Mouse (Mus musculus) neural tube, embryonic 11.5 days (tissue): ENCODE results near the gene Etl4. TPM values are rescaled to one million over a fixed set of nuclear protein-coding genes. Genes with fewer than 3 reads are reported as not detected.

Experiments
- ATAC-seq: fragments of 200-750 bp; cut with Nextera tagmentation; 2 replicates; pipeline ENCODE4 v1.8.0; 2017; ENCODE audit warnings: moderate number of reproducible peaks, mild to moderate bottlenecking, moderate TSS enrichment, moderate library complexity; ENCODE audit not compliant: insufficient read depth, low FRiP score, low TSS enrichment
- DNase-seq: peaks from one replicate; pipeline ENCODE4 v3.0.0-alpha.2; 2015; ENCODE audit warnings: low spot score
- H3K27ac ChIP-seq: fragments of 300-500 bp; sonication (generic); 2 replicates; pipeline ENCODE4 v1.5.1; 2014; ENCODE audit warnings: low read depth, mild to moderate bottlenecking, low read length
- H3K27me3 ChIP-seq: fragments of 300-500 bp; sonication (generic); 2 replicates; pipeline ENCODE4 v1.6.1; 2014; ENCODE audit warnings: mild to moderate bottlenecking, low read length, mixed read lengths; ENCODE audit not compliant: control insufficient read depth, insufficient read depth
- H3K36me3 ChIP-seq: fragments of 300-500 bp; sonication (generic); 2 replicates; pipeline ENCODE4 v1.6.1; 2014; ENCODE audit warnings: mild to moderate bottlenecking, low read length, moderate library complexity, mixed read lengths; ENCODE audit not compliant: control insufficient read depth, insufficient read depth
- H3K4me1 ChIP-seq: fragments of 300-500 bp; sonication (generic); 2 replicates; pipeline ENCODE4 v1.6.1; 2014; ENCODE audit warnings: low read length, mixed read lengths; ENCODE audit not compliant: control insufficient read depth, insufficient read depth
- H3K4me2 ChIP-seq: fragments of 300-500 bp; sonication (generic); 2 replicates; pipeline ENCODE4 v1.6.1; 2014; ENCODE audit warnings: low read depth, mild to moderate bottlenecking, moderate library complexity
- H3K4me3 ChIP-seq: fragments of 300-500 bp; sonication (generic); 2 replicates; pipeline ENCODE4 v1.5.1; 2014; ENCODE audit warnings: low read depth, low read length
- H3K9ac ChIP-seq: fragments of 300-500 bp; sonication (generic); 2 replicates; pipeline ENCODE4 v1.6.1; 2014; ENCODE audit warnings: mild to moderate bottlenecking, low read length
- H3K9me3 ChIP-seq: fragments of 300-500 bp; sonication (generic); 2 replicates; pipeline ENCODE4 v1.6.1; 2016; ENCODE audit warnings: low read length; ENCODE audit not compliant: control insufficient read depth
- WGBS: fragments of 180-500 bp; shearing (Covaris S2); extraction: QIAGEN DNeasy Blood & Tissue Kit; methylation state at CpG from one replicate; pipeline ENCODE4 v1.1.7; 2014; 5-methylcytosine and 5-hydroxymethylcytosine counted together
- polyA plus RNA-seq: library from polyadenylated mRNA; unstranded; fragments of >200 nt; fragmentation: Nextera tagmentation; extraction: Ambion mirVana; gene quantifications from 2 replicates; pipeline ENCODE4 v1.2.1, GENCODE M21; 2014

The Etl4 gene
- polyA plus RNA-seq, 1 experiment from 2014 or later: 19.9 TPM

- Histone ChIP-seq H3K9me3 (no peaks in the 10 kb centered on the region), H3K36me3 (no peaks in the 10 kb centered on the region), H3K4me2 (no peak overlapping the region), H3K27ac (no peak overlapping the region), H3K4me1 (no peaks in the 10 kb centered on the region), H3K4me3 (no peak overlapping the region), H3K27me3 (no peaks in the 10 kb centered on the region), H3K9ac (no peak overlapping the region)
- WGBS: 75% methylated on average over 9 of the region's 9 CpGs
- DNase-seq (no peak), ATAC-seq (no peak)
Observed at GRCm38 (mm10) chr2:20642818-20643217, 733.2 kb downstream of the Etl4 start.

GRCm38 (mm10) chr2:20649817-20650216, 740.2 kb downstream of the Etl4 start:
- DNase-seq: no peak
- H3K27ac ChIP-seq: no peak overlapping the region
- ATAC-seq: peak; percentile 21; the same call in 1 of the 2 replicates
- peaks cover 6% of the 10 kb centered on the region for H3K4me1 ChIP-seq
- no peak overlapping the region for H3K4me2 ChIP-seq
- no peak overlapping the region for H3K4me3 ChIP-seq
- H3K9ac ChIP-seq: no peak overlapping the region
- no peaks in the 10 kb centered on the region for H3K36me3 ChIP-seq
- H3K9me3 ChIP-seq: no peaks in the 10 kb centered on the region
- H3K27me3 ChIP-seq: no peaks in the 10 kb centered on the region
- WGBS: 27% methylated on average over 4 of the region's 4 CpGs

GRCm38 (mm10) chr2:20653116-20653515, 743.5 kb downstream of the Etl4 start:
- H3K4me3 ChIP-seq: no peak overlapping the region

GRCm38 (mm10) chr2:20654058-20654457, 744.5 kb downstream of the Etl4 start:
- WGBS: 66% methylated on average over 8 of the region's 8 CpGs
- Histone ChIP-seq H3K27ac (no peak overlapping the region), H3K36me3 (no peaks in the 10 kb centered on the region), H3K4me1 (peaks cover 6% of the 10 kb centered on the region), H3K4me2 (no peak overlapping the region), H3K27me3 (no peaks in the 10 kb centered on the region), H3K4me3 (no peak overlapping the region), H3K9ac (no peak overlapping the region), H3K9me3 (no peaks in the 10 kb centered on the region)
- DNase-seq: no peak
- ATAC-seq: no peak

More at GRCm38 (mm10) chr2:20653116-20653515, 743.5 kb downstream of the Etl4 start:
- H3K27ac ChIP-seq: no peak overlapping the region
- no peaks in the 10 kb centered on the region for H3K9me3 ChIP-seq
- DNase-seq (no peak), ATAC-seq (no peak)
- H3K4me2 ChIP-seq: no peak overlapping the region
- H3K9ac ChIP-seq: no peak overlapping the region
- H3K27me3 ChIP-seq: no peaks in the 10 kb centered on the region
- peaks cover 6% of the 10 kb centered on the region for H3K4me1 ChIP-seq
- no peaks in the 10 kb centered on the region for H3K36me3 ChIP-seq

GRCm38 (mm10) chr2:20654598-20655340, 745.2 kb downstream of the Etl4 start:
- Histone ChIP-seq H3K27me3 (no peaks in the 10 kb centered on the region), H3K9ac (no peak overlapping the region), H3K9me3 (no peaks in the 10 kb centered on the region), H3K27ac (no peak overlapping the region), H3K36me3 (no peaks in the 10 kb centered on the region), H3K4me2 (no peak overlapping the region), H3K4me3 (no peak overlapping the region), H3K4me1 (peaks cover 5% of the 10 kb centered on the region)
- no peak for DNase-seq
- no peak for ATAC-seq
- 44% methylated on average over 9 of the region's 9 CpGs for WGBS

- Histone ChIP-seq H3K27me3 (no peaks in the 10 kb centered on the region), H3K27ac (no peak overlapping the region), H3K4me1 (peaks cover under 1% of the 10 kb centered on the region; the same call in 1 of the 2 replicates), H3K9me3 (no peaks in the 10 kb centered on the region), H3K9ac (no peak overlapping the region), H3K4me2 (no peak overlapping the region), H3K36me3 (no peaks in the 10 kb centered on the region), H3K4me3 (no peak overlapping the region)
- 23% methylated on average over 2 of the region's 2 CpGs for WGBS
- no peak for DNase-seq
- no peak for ATAC-seq
Observed at GRCm38 (mm10) chr2:20655341-20655612, 745.7 kb downstream of the Etl4 start.

- no peak overlapping the region for H3K4me3 ChIP-seq
- no peak overlapping the region for H3K9ac ChIP-seq
- ATAC-seq: no peak
- no peaks in the 10 kb centered on the region for H3K4me1 ChIP-seq
- DNase-seq: no peak
- H3K36me3 ChIP-seq: no peaks in the 10 kb centered on the region
- no peaks in the 10 kb centered on the region for H3K27me3 ChIP-seq
- H3K27ac ChIP-seq: no peak overlapping the region
- 89% methylated on average over 3 of the region's 3 CpGs for WGBS
- H3K9me3 ChIP-seq: no peaks in the 10 kb centered on the region
- no peak overlapping the region for H3K4me2 ChIP-seq
Observed at GRCm38 (mm10) chr2:20657856-20658255, 748.3 kb downstream of the Etl4 start.

- H3K9ac ChIP-seq: no peak overlapping the region
- no peaks in the 10 kb centered on the region for H3K27me3 ChIP-seq
- ATAC-seq (no peak), DNase-seq (no peak)
- no peaks in the 10 kb centered on the region for H3K36me3 ChIP-seq
- no peak overlapping the region for H3K4me3 ChIP-seq
- H3K4me1 ChIP-seq: no peaks in the 10 kb centered on the region
- 95% methylated on average over 11 of the region's 11 CpGs for WGBS
- H3K9me3 ChIP-seq: no peaks in the 10 kb centered on the region
- no peak overlapping the region for H3K27ac ChIP-seq
- no peak overlapping the region for H3K4me2 ChIP-seq
Observed at GRCm38 (mm10) chr2:20661841-20662240, 752.3 kb downstream of the Etl4 start.

- H3K4me3 ChIP-seq: no peak overlapping the region
- ATAC-seq (no peak), DNase-seq (no peak)
- no peak overlapping the region for H3K4me2 ChIP-seq
- no peaks in the 10 kb centered on the region for H3K36me3 ChIP-seq
- no peaks in the 10 kb centered on the region for H3K4me1 ChIP-seq
- WGBS: 86% methylated on average over 3 of the region's 3 CpGs
- H3K9me3 ChIP-seq: no peaks in the 10 kb centered on the region
- H3K27ac ChIP-seq: no peak overlapping the region
- no peaks in the 10 kb centered on the region for H3K27me3 ChIP-seq
- no peak overlapping the region for H3K9ac ChIP-seq
Observed at GRCm38 (mm10) chr2:20662696-20663095, 753.1 kb downstream of the Etl4 start.
